Mouse (Mus musculus) bone marrow, adult 2 months (tissue): ENCODE results near the gene Angptl8.

Experiments used
- CTCF ChIP-seq: fragments of 200-500 bp; IDR thresholded peaks from 2 replicates; pipeline ENCODE4 v1.5.1; 2011; ENCODE audit warnings: low read length, control low read depth; ENCODE audit not compliant: control insufficient read depth, insufficient read depth
- POLR2A ChIP-seq: fragments of 200-500 bp; IDR thresholded peaks from 2 replicates; pipeline ENCODE4 v1.6.1; 2011; ENCODE audit warnings: low read depth, mild to moderate bottlenecking, control low read depth, low read length, borderline replicate concordance; ENCODE audit not compliant: control insufficient read depth

- TF ChIP-seq POLR2A, result no peak
- TF ChIP-seq CTCF, result peak; percentile 80
These were observed 48.4 kb upstream of the Angptl8 start for GRCm38 (mm10) chr9:21786906-21787305.
